ENCODE assay signal across 18 mouse cellular contexts in the genomic region with DNA sequence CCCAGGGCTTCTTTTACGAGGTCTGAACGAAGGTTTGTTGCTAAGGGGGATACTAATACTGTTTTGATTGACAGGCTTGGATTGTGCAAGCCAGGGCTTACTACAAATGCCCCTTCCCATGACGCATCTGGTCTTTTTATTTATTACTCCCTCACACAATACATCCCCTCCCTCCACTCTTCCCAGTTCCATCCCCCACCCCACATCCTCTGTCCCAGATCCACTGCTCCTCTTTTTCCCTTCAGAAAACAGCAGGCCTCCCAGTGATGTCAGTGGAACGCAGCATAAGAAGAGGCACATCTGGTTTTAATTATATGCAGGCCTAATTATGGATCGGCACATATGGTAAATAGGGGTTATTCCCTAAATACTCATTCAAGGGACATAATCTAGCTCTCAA. TPM values are rescaled to one million over a fixed set of nuclear protein-coding genes. Genes with fewer than 3 reads are reported as not detected.
DNase-seq lines count a peak whose midpoint lies in the region; ATAC-seq lines count a peak whose summit lies in the region.
"Had no signal": no experiment of that assay in that cellular context is flagged by ENCODE, and none has a peak within 500 bp of the region (broad histone marks: within the 10 kb centered on the region; RNA-seq: fewer than 3 reads in every experiment).

No protein-coding gene starts in this region.

- H3K9me3 ChIP-seq in forebrain, embryonic 13.5 days (replicated peaks): no peaks in the 10 kb centered on the region
- H3K9me3 ChIP-seq in forebrain, embryonic 10.5 days: no peaks in the 10 kb centered on the region
- no peaks in the 10 kb centered on the region for H3K9me3 ChIP-seq in midbrain, embryonic 14.5 days (ENCODE audit: control insufficient read depth, low read length)
- no peaks in the 10 kb centered on the region for H3K9me3 ChIP-seq in midbrain, embryonic 16.5 days (replicated peaks; ENCODE audit: control insufficient read depth, low read length, poor library complexity, severe bottlenecking)
- H3K9me3 ChIP-seq in embryonic facial prominence, embryonic 12.5 days: no peaks in the 10 kb centered on the region
- H3K9me3 ChIP-seq in hindbrain, embryonic 14.5 days (ENCODE audit: control insufficient read depth, low read length): no peaks in the 10 kb centered on the region
- H3K9me3 ChIP-seq: liver, embryonic 12.5 days had no signal

- peaks cover 15% of the 10 kb centered on the region; the same call in 1 of the 2 replicates for H3K4me1 ChIP-seq in forebrain, embryonic 13.5 days
- peaks cover 14% of the 10 kb centered on the region for H3K4me1 ChIP-seq in forebrain, embryonic 10.5 days
- H3K4me1 ChIP-seq in midbrain, embryonic 14.5 days (ENCODE audit: control insufficient read depth, insufficient read depth, low read length): peaks cover 12% of the 10 kb centered on the region; the same call in 1 of the 2 replicates
- no peaks in the 10 kb centered on the region for H3K4me1 ChIP-seq in midbrain, embryonic 16.5 days (ENCODE audit: control insufficient read depth, insufficient read depth, low read length)
- H3K4me1 ChIP-seq in embryonic facial prominence, embryonic 12.5 days: peaks cover 16% of the 10 kb centered on the region; the same call in 1 of the 2 replicates
- H3K4me1 ChIP-seq in hindbrain, embryonic 14.5 days (replicated peaks; ENCODE audit: control insufficient read depth, insufficient read depth, low read length): peaks cover 4% of the 10 kb centered on the region; the same call in 1 of the 2 replicates

- no peak for DNase-seq in forebrain, embryonic 10.5 days (ENCODE audit: extremely low spot score, low spot score)
- DNase-seq in midbrain, embryonic 14.5 days: no peak
- no peak for DNase-seq in hindbrain, embryonic 14.5 days (ENCODE audit: low spot score)
- DNase-seq in spleen, adult 18-20 months: no peak
- no peak for DNase-seq in frontal cortex, postnatal 36 days (ENCODE audit: low spot score in 2 of 2)
- DNase-seq: adrenal gland, postnatal 10 days; cerebellum, adult 18-20 months; cerebellum, postnatal 36 days; gastrocnemius, postnatal 36 days; kidney, adult 9 months; layer of hippocampus, postnatal 36 days; lung, embryonic 14.5 days had no signal

- H3K27me3 ChIP-seq in forebrain, embryonic 13.5 days: peaks cover 27% of the 10 kb centered on the region
- H3K27me3 ChIP-seq in forebrain, embryonic 10.5 days (ENCODE audit: poor library complexity, severe bottlenecking): peaks cover 35% of the 10 kb centered on the region
- no peaks in the 10 kb centered on the region for H3K27me3 ChIP-seq in midbrain, embryonic 14.5 days (ENCODE audit: control insufficient read depth, insufficient read depth, low read length)
- H3K27me3 ChIP-seq in midbrain, embryonic 16.5 days (ENCODE audit: control insufficient read depth, insufficient read depth, low read depth, low read length): peaks cover 15% of the 10 kb centered on the region
- peaks cover 5% of the 10 kb centered on the region; the same call in 1 of the 2 replicates for H3K27me3 ChIP-seq in embryonic facial prominence, embryonic 12.5 days
- H3K27me3 ChIP-seq in hindbrain, embryonic 14.5 days (ENCODE audit: control insufficient read depth, insufficient read depth, low read length): no peaks in the 10 kb centered on the region

- peak; percentile 41; the same call in 1 of the 2 replicates for ATAC-seq in forebrain, embryonic 13.5 days
- no peak for ATAC-seq in midbrain, embryonic 14.5 days (ENCODE audit: low FRiP score, low TSS enrichment)
- ATAC-seq in midbrain, embryonic 16.5 days: no peak
- ATAC-seq in embryonic facial prominence, embryonic 12.5 days (ENCODE audit: insufficient number of reproducible peaks, insufficient read depth, low FRiP score, low TSS enrichment): no peak
- no peak for ATAC-seq in hindbrain, embryonic 14.5 days (ENCODE audit: low FRiP score)
- ATAC-seq: liver, embryonic 12.5 days had no signal

- H3K9ac ChIP-seq in forebrain, embryonic 13.5 days: no peak overlapping the region
- no peak overlapping the region for H3K9ac ChIP-seq in midbrain, embryonic 14.5 days (replicated peaks; ENCODE audit: low read length)
- H3K9ac ChIP-seq in midbrain, embryonic 16.5 days (ENCODE audit: low read depth, low read length): no peak overlapping the region
- H3K9ac ChIP-seq in embryonic facial prominence, embryonic 12.5 days: no peak overlapping the region
- H3K9ac ChIP-seq in hindbrain, embryonic 14.5 days: no peak overlapping the region
- H3K9ac ChIP-seq: liver, embryonic 12.5 days; lung, embryonic 14.5 days had no signal

- no peaks in the 10 kb centered on the region for H3K36me3 ChIP-seq in forebrain, embryonic 13.5 days (ENCODE audit: poor library complexity, severe bottlenecking)
- H3K36me3 ChIP-seq in forebrain, embryonic 10.5 days (replicated peaks): no peaks in the 10 kb centered on the region
- no peaks in the 10 kb centered on the region for H3K36me3 ChIP-seq in midbrain, embryonic 14.5 days (ENCODE audit: control insufficient read depth, insufficient read depth, low read length)
- H3K36me3 ChIP-seq in midbrain, embryonic 16.5 days (ENCODE audit: control insufficient read depth, insufficient read depth, low read length): no peaks in the 10 kb centered on the region
- H3K36me3 ChIP-seq in embryonic facial prominence, embryonic 12.5 days: no peaks in the 10 kb centered on the region
- H3K36me3 ChIP-seq in hindbrain, embryonic 14.5 days (replicated peaks; ENCODE audit: control insufficient read depth, insufficient read depth): no peaks in the 10 kb centered on the region
- H3K36me3 ChIP-seq: liver, embryonic 12.5 days had no signal

- no peak overlapping the region for H3K4me3 ChIP-seq in forebrain, embryonic 13.5 days
- no peak overlapping the region for H3K4me3 ChIP-seq in forebrain, embryonic 10.5 days
- H3K4me3 ChIP-seq in midbrain, embryonic 14.5 days (replicated peaks; ENCODE audit: low read depth, low read length): no peak overlapping the region
- H3K4me3 ChIP-seq in midbrain, embryonic 16.5 days (ENCODE audit: low read depth, low read length): no peak overlapping the region
- no peak overlapping the region for H3K4me3 ChIP-seq in embryonic facial prominence, embryonic 12.5 days
- H3K4me3 ChIP-seq in hindbrain, embryonic 14.5 days (replicated peaks; ENCODE audit: low read length): no peak overlapping the region
- H3K4me3 ChIP-seq: erythroblast, embryonic 14.5 days; liver, embryonic 12.5 days had no signal

- no peak overlapping the region for H3K4me2 ChIP-seq in forebrain, embryonic 13.5 days
- H3K4me2 ChIP-seq in midbrain, embryonic 14.5 days (ENCODE audit: low read length): no peak overlapping the region
- H3K4me2 ChIP-seq in midbrain, embryonic 16.5 days (ENCODE audit: low read length): no peak overlapping the region
- H3K4me2 ChIP-seq in embryonic facial prominence, embryonic 12.5 days (replicated peaks): no peak overlapping the region
- no peak overlapping the region for H3K4me2 ChIP-seq in hindbrain, embryonic 14.5 days (replicated peaks)
- H3K4me2 ChIP-seq: liver, embryonic 12.5 days; lung, embryonic 14.5 days had no signal

- WGBS in forebrain, embryonic 13.5 days: 23% methylated on average over 5 of the region's 5 CpGs
- WGBS in forebrain, embryonic 10.5 days: 57% methylated on average over 5 of the region's 5 CpGs
- 14% methylated on average over 5 of the region's 5 CpGs for WGBS in midbrain, embryonic 14.5 days
- whole genome bisulfite sequencing in midbrain, embryonic 16.5 days: 19% methylated on average over 5 of the region's 5 CpGs
- WGBS in embryonic facial prominence, embryonic 12.5 days: 25% methylated on average over 5 of the region's 5 CpGs
- 18% methylated on average over 5 of the region's 5 CpGs for WGBS in hindbrain, embryonic 14.5 days

- 0 out of 2 replicates have a peak overlapping the region, but pooled peaks have one; percentile 4 for H3K27ac ChIP-seq in forebrain, embryonic 13.5 days
- H3K27ac ChIP-seq in forebrain, embryonic 10.5 days: no peak overlapping the region
- H3K27ac ChIP-seq in midbrain, embryonic 14.5 days (replicated peaks; ENCODE audit: low read depth, low read length): peak overlapping the region; percentile 27; the same call in 1 of the 2 replicates
- H3K27ac ChIP-seq in midbrain, embryonic 16.5 days (ENCODE audit: low read length): no peak overlapping the region
- H3K27ac ChIP-seq in embryonic facial prominence, embryonic 12.5 days: peak overlapping the region; percentile 56; the same call in 1 of the 2 replicates
- H3K27ac ChIP-seq in hindbrain, embryonic 14.5 days: peak overlapping the region; percentile 38; the same call in 1 of the 2 replicates
- H3K27ac ChIP-seq: liver, embryonic 12.5 days; macrophage had no signal

RNA-seq across cellular contexts. Expression of gene A430005L14Rik, which starts 5.3 kb away (rescaled TPM):
- polyA plus RNA-seq in forebrain, embryonic 13.5 days (2015; fragmentation: Nextera tagmentation; extraction: Ambion mirVana): 82.9 and 86.8 TPM in 2 replicates
- 151 TPM in 2 replicates for polyA plus RNA-seq in forebrain, embryonic 10.5 days (2016; fragmentation: Nextera tagmentation; extraction: Ambion mirVana)
- polyA plus RNA-seq in midbrain, embryonic 14.5 days (2014; fragmentation: Nextera tagmentation; extraction: Ambion mirVana): 63.3 and 63.7 TPM in 2 replicates
- polyA plus RNA-seq in midbrain, embryonic 16.5 days (2015; fragmentation: Nextera tagmentation; extraction: Ambion mirVana): 55.5 and 56.8 TPM in 2 replicates
- 79.5 and 82.0 TPM in 2 replicates for polyA plus RNA-seq in embryonic facial prominence, embryonic 12.5 days (2016; fragmentation: Nextera tagmentation; extraction: Ambion mirVana)
- polyA plus RNA-seq in hindbrain, embryonic 14.5 days (2014; fragmentation: Nextera tagmentation; extraction: Ambion mirVana): 57.3 and 60.5 TPM in 2 replicates

RNA-seq across cellular contexts. Expression of gene Dffb, which starts 23.2 kb away (rescaled TPM):
- polyA plus RNA-seq in forebrain, embryonic 13.5 days (2015; fragmentation: Nextera tagmentation; extraction: Ambion mirVana): 12.4 and 12.7 TPM in 2 replicates
- polyA plus RNA-seq in forebrain, embryonic 10.5 days (2016; fragmentation: Nextera tagmentation; extraction: Ambion mirVana): 13.5 and 14.8 TPM in 2 replicates
- polyA plus RNA-seq in midbrain, embryonic 14.5 days (2014; fragmentation: Nextera tagmentation; extraction: Ambion mirVana): 7.9 and 9.1 TPM in 2 replicates
- 10.3 and 11.5 TPM in 2 replicates for polyA plus RNA-seq in midbrain, embryonic 16.5 days (2015; fragmentation: Nextera tagmentation; extraction: Ambion mirVana)
- 14.8 and 15.5 TPM in 2 replicates for polyA plus RNA-seq in embryonic facial prominence, embryonic 12.5 days (2016; fragmentation: Nextera tagmentation; extraction: Ambion mirVana)
- polyA plus RNA-seq in hindbrain, embryonic 14.5 days (2014; fragmentation: Nextera tagmentation; extraction: Ambion mirVana): 8.0 and 10.0 TPM in 2 replicates

RNA-seq across cellular contexts. Expression of gene Cep104, which starts 23.3 kb away (rescaled TPM):
- 19.9 and 20.4 TPM in 2 replicates for polyA plus RNA-seq in forebrain, embryonic 13.5 days (2015; fragmentation: Nextera tagmentation; extraction: Ambion mirVana)
- 20.0 and 22.0 TPM in 2 replicates for polyA plus RNA-seq in forebrain, embryonic 10.5 days (2016; fragmentation: Nextera tagmentation; extraction: Ambion mirVana)
- 15.3 and 19.7 TPM in 2 replicates for polyA plus RNA-seq in midbrain, embryonic 14.5 days (2014; fragmentation: Nextera tagmentation; extraction: Ambion mirVana)
- 16.9 and 17.6 TPM in 2 replicates for polyA plus RNA-seq in midbrain, embryonic 16.5 days (2015; fragmentation: Nextera tagmentation; extraction: Ambion mirVana)
- polyA plus RNA-seq in embryonic facial prominence, embryonic 12.5 days (2016; fragmentation: Nextera tagmentation; extraction: Ambion mirVana): 19.2 and 19.8 TPM in 2 replicates
- 15.3 and 16.4 TPM in 2 replicates for polyA plus RNA-seq in hindbrain, embryonic 14.5 days (2014; fragmentation: Nextera tagmentation; extraction: Ambion mirVana)

RNA-seq across cellular contexts. Expression of gene Lrrc47, which starts 59.8 kb away (rescaled TPM):
- polyA plus RNA-seq in forebrain, embryonic 13.5 days (2015; fragmentation: Nextera tagmentation; extraction: Ambion mirVana): 20.3 and 20.9 TPM in 2 replicates
- 20.1 and 21.9 TPM in 2 replicates for polyA plus RNA-seq in forebrain, embryonic 10.5 days (2016; fragmentation: Nextera tagmentation; extraction: Ambion mirVana)
- 12.7 and 13.5 TPM in 2 replicates for polyA plus RNA-seq in midbrain, embryonic 14.5 days (2014; fragmentation: Nextera tagmentation; extraction: Ambion mirVana)
- polyA plus RNA-seq in midbrain, embryonic 16.5 days (2015; fragmentation: Nextera tagmentation; extraction: Ambion mirVana): 12.9 and 17.3 TPM in 2 replicates
- 36.0 and 36.8 TPM in 2 replicates for polyA plus RNA-seq in embryonic facial prominence, embryonic 12.5 days (2016; fragmentation: Nextera tagmentation; extraction: Ambion mirVana)
- polyA plus RNA-seq in hindbrain, embryonic 14.5 days (2014; fragmentation: Nextera tagmentation; extraction: Ambion mirVana): 9.9 and 12.3 TPM in 2 replicates

Comparison
In these comparisons a context has a peak if more than half of its experiments do, and no peak if none do; other contexts are left out.
1. H3K27ac ChIP-seq: peak in forebrain, embryonic 13.5 days (single experiment), midbrain, embryonic 14.5 days (single experiment), embryonic facial prominence, embryonic 12.5 days (single experiment) and hindbrain, embryonic 14.5 days (single experiment); none in forebrain, embryonic 10.5 days (single experiment) and midbrain, embryonic 16.5 days (single experiment).